Mouse (Mus musculus) embryonic facial prominence, embryonic 15.5 days (tissue): ENCODE measurements around the gene Wfdc5. TPM values are rescaled to one million over a fixed set of nuclear protein-coding genes. Genes with fewer than 3 reads are reported as not detected.

Experiments
- ATAC-seq: fragments of 200-750 bp; cut with Nextera tagmentation; 2 replicates; pipeline ENCODE4 v1.8.0; 2017; ENCODE audit warnings: low read depth, moderate TSS enrichment; ENCODE audit not compliant: insufficient number of reproducible peaks, low FRiP score, low TSS enrichment
- H3K27ac ChIP-seq: fragments of 300-500 bp; sonication (generic); replicated peaks from 2 replicates; pipeline ENCODE4 v1.5.1; 2015; ENCODE audit warnings: mild to moderate bottlenecking, inconsistent platforms
- H3K27me3 ChIP-seq: fragments of 300-500 bp; sonication (generic); 2 replicates; pipeline ENCODE4 v1.6.1; 2015; ENCODE audit warnings: inconsistent platforms
- H3K36me3 ChIP-seq: fragments of 300-500 bp; sonication (generic); 2 replicates; pipeline ENCODE4 v1.6.1; 2015; ENCODE audit warnings: mild to moderate bottlenecking, inconsistent platforms
- H3K4me1 ChIP-seq: fragments of 300-500 bp; sonication (generic); 2 replicates; pipeline ENCODE4 v1.6.1; 2015; ENCODE audit warnings: inconsistent platforms
- H3K4me2 ChIP-seq: fragments of 300-500 bp; sonication (generic); replicated peaks from 2 replicates; pipeline ENCODE4 v1.6.1; 2015; ENCODE audit warnings: mild to moderate bottlenecking, inconsistent platforms
- H3K4me3 ChIP-seq: fragments of 300-500 bp; sonication (generic); replicated peaks from 2 replicates; pipeline ENCODE4 v1.5.1; 2015; ENCODE audit warnings: mild to moderate bottlenecking, inconsistent platforms
- H3K9ac ChIP-seq: fragments of 300-500 bp; sonication (generic); 2 replicates; pipeline ENCODE4 v1.6.1; 2015; ENCODE audit warnings: inconsistent platforms
- H3K9me3 ChIP-seq: fragments of 300-500 bp; sonication (generic); replicated peaks from 2 replicates; pipeline ENCODE4 v1.6.1; 2016; ENCODE audit warnings: inconsistent platforms
- WGBS: fragments of 180-500 bp; shearing (Covaris S2); methylation state at CpG from one replicate; pipeline ENCODE4 v1.1.7; 2015; 5-methylcytosine and 5-hydroxymethylcytosine counted together
- polyA plus RNA-seq: library from polyadenylated mRNA; unstranded; fragments of >200 nt; fragmentation: Nextera tagmentation; extraction: Ambion mirVana; gene quantifications from 2 replicates; pipeline ENCODE4 v1.2.1, GENCODE M21; 2015

The Wfdc5 gene
- polyA plus RNA-seq, 1 experiment from 2014 or later = 6.1 TPM

- Histone ChIP-seq H3K4me1 (peaks cover 9% of the 10 kb centered on the region; the same call in 1 of the 2 replicates), H3K27me3 (no peaks in the 10 kb centered on the region), H3K4me2 (no peak overlapping the region), H3K27ac (no peak overlapping the region), H3K9ac (no peak overlapping the region), H3K4me3 (no peak overlapping the region), H3K9me3 (no peaks in the 10 kb centered on the region), H3K36me3 (no peaks in the 10 kb centered on the region)
- WGBS = 85% methylated on average over 2 of the region's 2 CpGs
- ATAC-seq = no peak
Observed at GRCm38 (mm10) chr2:164127297-164127696, 55.2 kb downstream of the Wfdc5 start.

- no peaks in the 10 kb centered on the region for H3K27me3 ChIP-seq
Observed at GRCm38 (mm10) chr2:164126533-164126955, 56.0 kb downstream of the Wfdc5 start.

More at GRCm38 (mm10) chr2:164126533-164126955, 56.0 kb downstream of the Wfdc5 start:
- no peak overlapping the region for H3K27ac ChIP-seq
- 46% methylated on average over 13 of the region's 13 CpGs for WGBS
- no peak overlapping the region for H3K4me3 ChIP-seq
- H3K36me3 ChIP-seq = peaks cover 5% of the 10 kb centered on the region; the same call in 1 of the 2 replicates
- ATAC-seq = 0 out of 2 replicates have a peak, but pooled peaks have one; percentile 57
- H3K9me3 ChIP-seq = no peaks in the 10 kb centered on the region
- H3K9ac ChIP-seq = no peak overlapping the region
- H3K4me2 ChIP-seq = no peak overlapping the region
- H3K4me1 ChIP-seq = peaks cover 9% of the 10 kb centered on the region; the same call in 1 of the 2 replicates

Other genes starting within 250 kb of the Wfdc5 start
- gene Ywhab, start 187.8 kb downstream of the Wfdc5 start, polyA plus RNA-seq = 291 and 294 TPM in 2 replicates
- 2.0 and 2.1 TPM in 2 replicates for gene Pabpc1l, start 157.3 kb downstream of the Wfdc5 start, polyA plus RNA-seq
- gene Stk4, start 112.4 kb downstream of the Wfdc5 start, polyA plus RNA-seq = 18.2 and 18.7 TPM in 2 replicates
- gene Tomm34, start 111.6 kb downstream of the Wfdc5 start, polyA plus RNA-seq = 59.1 and 66.0 TPM in 2 replicates
- gene Kcns1, start 11.6 kb downstream of the Wfdc5 start, polyA plus RNA-seq = 0.49 and 0.96 TPM in 2 replicates
- gene Wfdc12, start 7.9 kb upstream of the Wfdc5 start, polyA plus RNA-seq = 0.22 TPM in 1 of 2 replicates, not detected in the other
- not detected in 2 replicates for gene Wfdc15a, start 17.4 kb upstream of the Wfdc5 start, polyA plus RNA-seq
- gene Wfdc15b, start 38.9 kb upstream of the Wfdc5 start, polyA plus RNA-seq = not detected in 2 replicates
- not detected in 2 replicates for gene Svs2, start 55.7 kb upstream of the Wfdc5 start, polyA plus RNA-seq
- gene Svs3b, start 73.9 kb upstream of the Wfdc5 start, polyA plus RNA-seq = not detected in 2 replicates
- gene Svs4, start 95.7 kb upstream of the Wfdc5 start, polyA plus RNA-seq = not detected in 2 replicates
- not detected in 2 replicates for gene Svs3a, start 106.5 kb upstream of the Wfdc5 start, polyA plus RNA-seq
- gene Svs6, start 134.0 kb upstream of the Wfdc5 start, polyA plus RNA-seq = not detected in 2 replicates
- not detected in 2 replicates for gene Svs5, start 150.0 kb upstream of the Wfdc5 start, polyA plus RNA-seq
- 9.9 and 14.5 TPM in 2 replicates for gene Slpi, start 206.4 kb upstream of the Wfdc5 start, polyA plus RNA-seq
- gene Rbpjl, start 220.4 kb upstream of the Wfdc5 start, polyA plus RNA-seq = 0.50 and 0.98 TPM in 2 replicates
- 33.4 and 58.2 TPM in 2 replicates for gene Matn4, start 222.4 kb upstream of the Wfdc5 start, polyA plus RNA-seq